Mouse (Mus musculus): Measurements from ENCODE around the gene Otoa.

GRCm38 (mm10) chr7:121088745-121089144 lies 7.3 kb downstream of the Otoa start:
- peak; percentile 30; the same call in 1 of the 2 replicates for TF ChIP-seq CTCF (IDR thresholded peaks at IDR 0.05; ENCODE audit: extremely low read depth, insufficient read length, insufficient replicate concordance, low read depth, low read length)
- TF ChIP-seq POLR2A (IDR thresholded peaks at IDR 0.05; ENCODE audit: low read depth, low read length), result no peak

Data from small intestine, adult 2 months (tissue).